Mouse (Mus musculus) forebrain, embryonic 16.5 days (tissue): Measurements from ENCODE around the gene Sgip1. TPM values are rescaled to one million over a fixed set of nuclear protein-coding genes. Genes with fewer than 3 reads are reported as not detected.
A peak's percentile ranks its signal among the peaks of the same experiment; 100 is the strongest.

Source experiments
- ATAC-seq: fragments of 200-750 bp; cut with Nextera tagmentation; 2 replicates; pipeline ENCODE4 v1.8.0; 2017; ENCODE audit warnings: mild to moderate bottlenecking, moderate library complexity
- H3K27ac ChIP-seq: fragments of 300-500 bp; sonication (generic); 2 replicates; pipeline ENCODE4 v1.5.1; 2014; ENCODE audit warnings: low read length, control low read depth
- H3K27me3 ChIP-seq: fragments of 300-500 bp; sonication (generic); replicated peaks from 2 replicates; pipeline ENCODE4 v1.6.1; 2014; ENCODE audit warnings: low read length; ENCODE audit not compliant: control insufficient read depth, insufficient read depth
- H3K36me3 ChIP-seq: fragments of 300-500 bp; sonication (generic); 2 replicates; pipeline ENCODE4 v1.6.1; 2014; ENCODE audit not compliant: control insufficient read depth, insufficient read depth
- H3K4me1 ChIP-seq: fragments of 300-500 bp; sonication (generic); replicated peaks from 2 replicates; pipeline ENCODE4 v1.6.1; 2014; ENCODE audit warnings: low read length; ENCODE audit not compliant: control insufficient read depth, insufficient read depth
- H3K4me2 ChIP-seq: fragments of 300-500 bp; sonication (generic); 2 replicates; pipeline ENCODE4 v1.6.1; 2014; ENCODE audit warnings: mild to moderate bottlenecking, low read length, control low read depth
- H3K4me3 ChIP-seq: fragments of 300-500 bp; sonication (generic); replicated peaks from 2 replicates; pipeline ENCODE4 v1.5.1; 2014; ENCODE audit warnings: mild to moderate bottlenecking, low read length, control low read depth
- H3K9ac ChIP-seq: fragments of 300-500 bp; sonication (generic); replicated peaks from 2 replicates; pipeline ENCODE4 v1.6.1; 2014; ENCODE audit warnings: low read depth, low read length, control low read depth
- H3K9me3 ChIP-seq: fragments of 300-500 bp; sonication (generic); 2 replicates; pipeline ENCODE4 v1.6.1; 2016; ENCODE audit warnings: low read length; ENCODE audit not compliant: control insufficient read depth
- WGBS: fragments of 180-500 bp; shearing (Covaris S2); extraction: QIAGEN DNeasy Blood & Tissue Kit; methylation state at CpG from one replicate; pipeline ENCODE4 v1.1.7; 2014; 5-methylcytosine and 5-hydroxymethylcytosine counted together
- polyA plus RNA-seq: library from polyadenylated mRNA; unstranded; fragments of >200 nt; fragmentation: Nextera tagmentation; extraction: Ambion mirVana; gene quantifications from 2 replicates; pipeline ENCODE4 v1.2.1, GENCODE M21; 2015

Sgip1 gene
- polyA plus RNA-seq, 1 experiment from 2014 or later: 69.4 TPM

- no peak for ATAC-seq
- Histone ChIP-seq H3K9ac (no peak overlapping the region), H3K27ac (no peak overlapping the region), H3K4me1 (peaks cover 12% of the 10 kb centered on the region), H3K27me3 (no peaks in the 10 kb centered on the region), H3K4me2 (no peak overlapping the region), H3K9me3 (no peaks in the 10 kb centered on the region), H3K36me3 (no peaks in the 10 kb centered on the region), H3K4me3 (no peak overlapping the region)
- WGBS: 83% methylated on average over 1 of the region's 1 CpGs
These were observed 110.1 kb downstream of the Sgip1 start for GRCm38 (mm10) chr4:102851161-102851560.

- Histone ChIP-seq H3K9me3 (no peaks in the 10 kb centered on the region), H3K9ac (no peak overlapping the region), H3K4me1 (peaks cover 15% of the 10 kb centered on the region), H3K27me3 (no peaks in the 10 kb centered on the region), H3K27ac (no peak overlapping the region), H3K4me3 (no peak overlapping the region), H3K36me3 (no peaks in the 10 kb centered on the region), H3K4me2 (no peak overlapping the region)
- 81% methylated on average over 3 of the region's 3 CpGs for WGBS
- ATAC-seq: no peak
These were observed 111.2 kb downstream of the Sgip1 start for GRCm38 (mm10) chr4:102852290-102852689.

DNA sequence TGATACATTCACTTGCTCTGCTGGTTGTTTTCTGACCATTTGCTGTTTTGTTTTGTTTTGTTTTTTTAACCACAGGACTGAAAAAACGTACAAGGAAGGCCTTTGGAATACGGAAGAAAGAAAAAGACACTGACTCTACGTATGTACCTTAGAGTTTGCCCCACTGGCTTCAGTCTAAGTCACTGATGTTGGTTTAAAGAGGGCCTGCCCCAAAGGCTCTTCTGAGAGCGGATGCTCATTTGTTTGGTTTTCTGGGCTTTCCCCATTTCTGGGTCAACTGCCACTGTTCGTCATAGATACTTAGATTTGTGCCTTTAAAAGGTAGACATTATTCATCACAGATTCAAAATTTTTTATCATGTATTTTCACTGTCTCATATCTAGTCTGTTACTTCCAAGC lies 111.7 kb downstream of the Sgip1 start:
- Histone ChIP-seq H3K4me1 (peaks cover 15% of the 10 kb centered on the region), H3K4me3 (no peak overlapping the region), H3K36me3 (no peaks in the 10 kb centered on the region), H3K9me3 (no peaks in the 10 kb centered on the region), H3K4me2 (no peak overlapping the region), H3K9ac (no peak overlapping the region), H3K27ac (no peak overlapping the region), H3K27me3 (no peaks in the 10 kb centered on the region)
- ATAC-seq: no peak
- 86% methylated on average over 5 of the region's 5 CpGs for WGBS

DNA sequence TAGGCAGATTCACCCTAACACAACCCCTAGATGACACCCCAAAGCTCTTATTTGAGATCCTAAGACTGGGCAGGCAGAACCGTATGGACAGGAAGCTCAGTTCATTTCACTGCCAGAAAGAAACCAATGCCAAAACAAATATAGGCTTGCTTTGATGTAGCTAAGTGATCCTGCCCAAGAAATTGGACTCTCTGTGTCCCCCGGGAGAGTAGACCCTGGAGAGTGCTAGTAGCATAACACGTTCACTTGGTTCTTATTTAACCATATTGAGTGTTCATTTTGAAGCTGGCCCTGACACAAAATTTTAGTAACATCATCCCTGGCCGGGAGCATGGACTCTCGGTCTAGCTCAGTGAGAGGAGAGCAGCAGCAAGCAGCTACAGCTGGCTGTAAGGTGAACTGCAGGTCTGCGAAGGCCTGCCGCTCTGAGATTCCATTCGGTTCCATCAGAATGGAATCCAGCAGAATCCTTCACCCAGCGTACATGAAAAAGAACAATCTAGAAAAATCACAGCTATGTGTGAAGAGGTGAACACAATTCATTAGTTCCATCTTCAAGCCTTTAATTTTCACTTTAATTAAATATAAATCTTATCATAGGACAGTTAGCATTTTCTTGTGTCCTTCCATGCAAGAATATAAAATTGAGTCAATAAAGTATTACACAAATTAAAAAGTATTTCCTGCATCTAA lies 112.4 kb downstream of the Sgip1 start:
- no peaks in the 10 kb centered on the region for H3K36me3 ChIP-seq
- H3K27ac ChIP-seq: no peak overlapping the region
- no peak overlapping the region for H3K9ac ChIP-seq
- H3K4me1 ChIP-seq: peaks cover 15% of the 10 kb centered on the region
- no peak for ATAC-seq
- H3K27me3 ChIP-seq: no peaks in the 10 kb centered on the region
- no peak overlapping the region for H3K4me2 ChIP-seq
- H3K9me3 ChIP-seq: no peaks in the 10 kb centered on the region
- H3K4me3 ChIP-seq: no peak overlapping the region
- 80% methylated on average over 9 of the region's 9 CpGs for WGBS

- WGBS: 14% methylated on average over 10 of the region's 10 CpGs
These were observed 114.1 kb downstream of the Sgip1 start for GRCm38 (mm10) chr4:102854928-102855892.

DNA sequence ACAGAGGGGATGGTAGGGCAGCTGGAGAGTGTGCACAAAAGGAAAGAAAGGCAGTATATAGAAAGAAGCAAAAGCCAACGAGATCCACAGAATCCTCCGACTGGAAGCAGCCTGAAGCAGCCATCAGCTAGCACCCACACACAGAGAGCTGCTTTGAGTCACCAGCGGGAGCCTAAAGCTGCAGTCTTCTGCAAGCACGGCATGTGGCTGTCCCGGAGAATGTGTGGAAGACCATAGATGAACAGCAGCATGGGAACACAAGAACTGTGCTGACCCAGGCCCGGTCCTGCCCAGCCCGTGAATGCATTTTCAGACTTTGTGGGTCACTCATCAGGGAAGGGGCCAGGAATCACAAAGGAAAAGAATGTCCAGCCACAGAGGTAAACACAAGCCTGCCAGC lies 115.0 kb downstream of the Sgip1 start:
- 9% methylated on average over 7 of the region's 7 CpGs for WGBS
- Histone ChIP-seq H3K36me3 (no peaks in the 10 kb centered on the region), H3K4me1 (peaks cover 15% of the 10 kb centered on the region), H3K4me2 (no peak overlapping the region), H3K27ac (no peak overlapping the region), H3K9ac (0 out of 2 replicates have a peak overlapping the region, but pooled peaks have one; percentile 9), H3K9me3 (no peaks in the 10 kb centered on the region), H3K27me3 (no peaks in the 10 kb centered on the region), H3K4me3 (no peak overlapping the region)
- peak; percentile 41 for ATAC-seq

More at GRCm38 (mm10) chr4:102854928-102855892, 114.1 kb downstream of the Sgip1 start:
- Histone ChIP-seq H3K27ac (no peak overlapping the region), H3K4me3 (no peak overlapping the region), H3K4me1 (peaks cover 15% of the 10 kb centered on the region), H3K9me3 (no peaks in the 10 kb centered on the region), H3K4me2 (no peak overlapping the region), H3K9ac (no peak overlapping the region), H3K27me3 (no peaks in the 10 kb centered on the region), H3K36me3 (no peaks in the 10 kb centered on the region)
- peak; percentile 87 for ATAC-seq

DNA sequence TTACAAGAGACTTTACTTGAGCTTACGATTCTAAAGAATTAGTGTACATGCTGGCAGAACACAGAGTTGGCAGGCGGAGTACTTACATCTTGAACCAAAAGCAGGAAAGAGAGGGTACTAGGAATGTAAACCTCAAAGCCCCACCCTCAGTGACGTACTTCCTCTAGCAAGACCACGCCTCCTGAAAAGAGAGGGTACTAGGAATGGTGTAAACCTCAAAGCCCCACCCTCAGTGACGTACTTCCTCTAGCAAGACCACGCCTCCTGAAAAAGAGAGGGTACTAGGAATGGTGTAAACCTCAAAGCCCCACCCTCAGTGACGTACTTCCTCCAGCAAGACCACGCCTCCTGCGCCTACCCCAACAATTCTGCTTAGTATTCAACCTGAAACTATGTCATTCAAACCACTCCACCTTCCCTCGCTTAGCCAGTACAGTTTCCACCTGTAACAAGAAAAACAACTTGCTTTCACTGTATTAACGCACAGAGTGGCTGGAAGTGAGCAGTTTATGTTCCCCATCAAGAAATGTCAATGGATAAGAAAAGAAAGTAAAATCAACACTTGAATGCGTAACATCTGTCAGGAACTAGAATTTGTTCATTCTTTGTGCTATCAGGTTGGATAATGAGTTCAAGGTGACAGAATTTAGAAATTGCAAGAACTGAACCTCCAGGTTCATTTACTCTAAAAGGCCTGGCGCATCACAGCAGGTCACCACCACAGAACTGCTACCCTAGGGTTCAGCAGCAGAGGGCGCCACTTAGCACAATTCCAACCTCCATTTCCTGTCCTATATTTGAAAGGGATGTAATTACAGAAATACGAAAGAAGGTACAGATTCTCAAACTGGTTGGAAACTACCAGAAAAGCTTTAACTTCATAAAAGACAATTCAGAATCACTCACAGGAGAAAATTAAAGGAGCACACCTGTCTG lies 118.4 kb downstream of the Sgip1 start:
- Histone ChIP-seq H3K36me3 (peaks cover 4% of the 10 kb centered on the region; the same call in 1 of the 2 replicates), H3K9me3 (no peaks in the 10 kb centered on the region), H3K4me2 (no peak overlapping the region), H3K27ac (no peak overlapping the region), H3K9ac (no peak overlapping the region), H3K4me1 (peaks cover 15% of the 10 kb centered on the region), H3K4me3 (no peak overlapping the region), H3K27me3 (no peaks in the 10 kb centered on the region)
- 96% methylated on average over 15 of the region's 15 CpGs for WGBS
- no peak for ATAC-seq

DNA sequence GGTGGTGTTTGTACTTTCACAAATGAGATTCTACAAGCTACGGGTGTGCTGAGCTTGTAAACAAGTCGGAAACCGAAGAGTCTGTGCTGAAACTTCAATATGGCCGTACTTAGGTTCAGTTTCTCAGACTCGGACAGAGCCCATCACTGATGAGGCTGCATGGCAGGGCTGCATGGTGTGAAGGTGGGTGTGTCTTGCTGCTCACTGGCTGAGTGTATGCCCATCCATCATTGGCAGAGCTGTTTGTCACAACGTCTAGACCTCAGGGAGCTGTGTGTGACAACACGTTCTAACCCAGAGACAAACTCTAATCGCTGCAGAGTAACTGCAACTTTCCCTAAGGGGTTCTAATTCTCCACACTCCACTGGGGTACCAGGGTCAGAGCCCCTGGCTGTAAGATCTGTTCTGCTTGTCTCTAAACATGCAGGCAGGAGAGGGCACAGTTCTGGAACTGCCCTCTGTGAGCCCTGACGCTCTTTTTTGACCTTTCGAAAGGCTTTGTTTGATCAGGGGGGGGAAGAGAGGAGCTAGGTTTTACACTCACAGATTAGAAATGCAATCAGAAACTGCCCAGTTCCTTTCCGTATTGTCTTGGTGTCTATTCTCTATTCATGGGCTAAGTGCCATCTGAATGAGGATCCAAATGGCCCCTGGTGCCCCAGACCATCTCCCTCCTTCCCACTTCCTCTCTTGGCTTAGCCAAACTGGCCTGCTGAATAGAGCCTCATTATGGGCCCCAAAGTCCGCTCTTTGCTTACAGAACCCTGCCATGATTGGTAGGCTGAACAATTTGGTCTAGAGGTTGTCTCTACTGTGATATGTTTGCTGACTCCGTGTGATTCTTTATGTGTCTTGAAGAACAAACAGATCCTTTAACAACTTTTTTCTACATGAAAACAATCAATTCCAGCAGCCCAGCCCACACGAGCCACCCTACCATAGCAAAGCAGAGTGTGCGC lies 121.9 kb downstream of the Sgip1 start:
- Histone ChIP-seq H3K9me3 (no peaks in the 10 kb centered on the region), H3K4me2 (no peak overlapping the region), H3K4me1 (no peaks in the 10 kb centered on the region; the same call in 1 of the 2 replicates), H3K27ac (no peak overlapping the region), H3K9ac (no peak overlapping the region), H3K27me3 (no peaks in the 10 kb centered on the region), H3K36me3 (peaks cover 5% of the 10 kb centered on the region; the same call in 1 of the 2 replicates), H3K4me3 (no peak overlapping the region)
- WGBS: 80% methylated on average over 15 of the region's 15 CpGs
- no peak for ATAC-seq
